Mouse (Mus musculus) retina, postnatal 1 day (tissue): ENCODE data around the gene 1810065E05Rik.

Experiments used
- DNase-seq: peaks from one replicate; pipeline ENCODE4 v3.0.0-alpha.2; 2012

The 1810065E05Rik gene

DNA sequence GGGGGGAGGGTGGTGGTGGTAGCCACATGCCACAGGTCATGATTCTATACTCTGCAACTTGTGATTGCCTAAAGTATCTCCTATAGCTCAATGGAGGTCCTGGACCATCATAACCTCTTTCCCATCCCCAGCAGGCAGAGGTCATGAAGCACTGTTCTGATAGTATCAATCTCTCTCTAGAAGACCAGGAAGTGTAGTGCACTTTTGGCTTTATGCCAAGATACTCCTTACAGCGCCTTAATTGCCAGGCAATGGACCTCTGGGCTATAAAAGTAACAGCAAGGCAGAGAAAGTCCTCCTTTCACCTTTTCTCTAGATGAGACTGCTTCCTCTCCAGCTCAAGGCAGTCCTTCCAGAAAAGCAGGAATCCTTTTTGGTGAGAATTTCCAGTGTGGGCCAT is at the start of gene 1810065E05Rik:
1810065E05Rik (plus strand) TSS at position 297 of the 400 bp plus-strand sequence.
- no peak for DNase-seq

DNA sequence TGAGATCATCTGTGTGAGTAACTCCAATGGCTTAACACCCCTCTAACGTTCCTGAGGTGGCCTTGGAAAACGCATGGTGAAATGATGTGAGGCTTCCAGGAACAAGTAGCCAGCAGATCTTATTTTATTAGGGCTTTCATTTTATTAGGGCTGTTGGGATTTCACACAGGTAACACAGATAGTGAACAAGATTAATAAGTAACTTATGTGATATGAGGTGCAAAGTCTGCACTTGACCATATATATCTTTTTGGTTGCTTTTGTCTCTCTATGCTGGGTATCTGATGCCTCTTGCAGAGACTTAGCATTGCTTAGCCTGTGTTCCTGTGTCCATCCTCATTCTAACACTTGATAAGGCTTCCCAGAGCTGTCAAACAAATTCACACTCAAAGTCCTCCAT is 43.6 kb upstream of the 1810065E05Rik start:
- DNase-seq: no peak

DNA sequence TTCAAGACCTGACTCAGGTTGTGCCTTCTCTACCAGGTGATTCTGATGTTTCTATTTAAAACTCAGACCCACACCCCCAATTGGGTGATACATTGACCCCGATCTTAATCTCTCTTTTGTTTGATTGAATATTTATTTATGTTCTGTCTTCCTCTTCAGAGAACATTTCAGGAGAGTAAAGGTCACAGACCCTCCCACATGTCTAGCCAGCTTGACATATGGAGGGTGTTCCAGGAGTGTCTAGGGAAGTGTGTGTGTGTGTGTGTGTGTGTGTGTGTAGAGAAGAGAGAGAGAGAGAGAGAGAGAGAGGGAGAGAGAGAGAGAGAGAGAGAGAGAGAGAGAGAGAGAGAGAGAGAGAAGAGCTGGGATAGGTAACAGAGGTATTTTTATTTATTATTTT is 43.2 kb upstream of the 1810065E05Rik start:
- no peak for DNase-seq

DNA sequence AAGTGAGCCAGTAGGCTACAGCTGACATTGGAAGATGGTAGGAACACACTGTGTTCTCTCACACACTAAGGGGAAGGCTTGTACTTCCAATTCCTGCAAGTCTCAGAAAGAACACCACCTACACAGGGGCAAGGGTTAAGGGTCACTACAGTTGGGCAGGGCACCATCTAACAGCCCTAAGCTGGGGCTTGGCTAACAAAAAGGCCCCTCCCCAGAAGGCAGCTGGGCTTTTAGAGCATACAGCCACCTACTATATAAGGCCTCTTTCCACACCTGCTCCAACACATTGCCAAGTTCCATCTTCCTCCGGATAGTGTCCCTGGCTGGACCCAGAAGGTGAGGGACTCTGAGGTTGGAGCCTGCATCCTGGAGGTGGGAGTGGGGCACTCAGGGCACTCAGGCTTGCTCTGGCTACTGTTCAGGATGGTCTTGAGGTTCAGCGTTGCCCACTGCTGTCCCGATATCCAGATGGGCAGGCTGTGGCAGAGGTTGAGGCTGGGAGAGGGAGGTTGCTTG is 42.1 kb upstream of the 1810065E05Rik start, which contains the start of gene Lypd8:
Lypd8 (plus strand) TSS at position 281 of the 516 bp plus-strand sequence.
- no peak for DNase-seq

DNA sequence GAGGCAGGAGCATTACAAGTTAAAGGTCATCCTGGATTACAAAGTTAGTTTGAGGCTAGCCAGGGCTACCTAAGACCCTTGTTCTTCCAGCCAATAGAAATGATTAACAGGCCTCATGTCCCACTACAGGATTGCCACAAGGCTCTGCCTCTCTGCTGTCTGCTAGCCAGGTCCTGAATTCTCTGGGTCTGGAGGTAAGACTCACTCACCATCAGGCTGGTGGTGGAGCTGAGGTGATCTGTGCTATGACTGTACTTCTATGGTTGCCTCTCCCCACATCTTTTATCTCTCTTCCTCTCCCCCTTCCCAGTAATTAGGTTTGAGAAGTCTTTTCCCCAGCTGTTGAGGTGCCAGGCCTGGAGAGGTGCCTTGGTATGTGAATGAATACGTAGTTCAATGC is 41.4 kb upstream of the 1810065E05Rik start:
- DNase-seq: no peak

DNA sequence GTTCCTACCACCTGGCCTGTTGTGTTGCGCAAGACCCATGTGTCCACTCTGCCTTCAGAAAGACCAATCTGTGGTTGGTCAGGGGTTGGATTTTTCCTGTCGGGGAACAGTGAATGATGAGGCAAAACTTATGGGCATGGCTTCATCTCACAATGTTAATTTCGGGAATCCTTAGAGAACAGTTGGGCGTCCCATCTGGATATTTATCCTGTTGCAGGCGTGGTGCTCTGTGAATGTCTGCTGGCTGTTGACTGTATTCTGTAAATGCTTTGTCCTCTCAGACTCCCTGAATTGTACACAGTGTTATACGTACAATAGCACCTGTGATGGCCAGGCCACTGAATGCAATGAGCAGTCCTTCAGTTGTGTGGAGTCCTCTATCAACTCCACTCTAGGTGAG is 38.4 kb upstream of the 1810065E05Rik start:
- DNase-seq: no peak

DNA sequence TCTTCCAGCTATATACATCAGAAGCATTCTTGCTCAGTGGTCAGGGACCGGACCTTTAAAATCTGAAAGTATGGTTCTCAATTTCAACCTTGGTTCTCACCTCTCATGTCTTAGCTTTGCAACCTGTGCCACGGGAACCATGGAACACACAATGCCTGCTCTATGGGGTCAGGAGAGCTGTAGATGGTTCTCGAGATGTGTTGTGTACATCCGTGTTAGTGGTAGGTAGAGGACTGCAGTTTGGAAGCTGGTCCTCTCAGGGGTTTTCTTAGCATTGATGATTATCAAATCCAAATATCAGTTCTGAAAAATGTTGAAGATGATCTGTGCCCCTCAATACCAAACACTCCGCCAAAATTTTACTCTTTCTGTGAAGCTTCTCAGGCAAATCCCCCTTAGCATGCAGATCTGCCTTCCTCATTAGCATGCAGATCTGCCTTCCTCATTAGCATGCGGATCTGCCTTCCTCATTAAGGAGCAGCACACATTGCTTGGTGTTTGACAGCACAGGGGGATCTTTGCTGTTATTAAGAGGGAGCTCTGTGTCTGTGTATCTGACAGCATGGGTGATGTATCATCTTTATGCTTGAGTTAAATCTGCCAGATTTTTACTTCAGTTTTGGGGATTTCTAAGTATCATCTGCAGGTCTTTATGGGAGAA is 20.8 kb upstream of the 1810065E05Rik start:
- DNase-seq: peak; percentile 71

DNA sequence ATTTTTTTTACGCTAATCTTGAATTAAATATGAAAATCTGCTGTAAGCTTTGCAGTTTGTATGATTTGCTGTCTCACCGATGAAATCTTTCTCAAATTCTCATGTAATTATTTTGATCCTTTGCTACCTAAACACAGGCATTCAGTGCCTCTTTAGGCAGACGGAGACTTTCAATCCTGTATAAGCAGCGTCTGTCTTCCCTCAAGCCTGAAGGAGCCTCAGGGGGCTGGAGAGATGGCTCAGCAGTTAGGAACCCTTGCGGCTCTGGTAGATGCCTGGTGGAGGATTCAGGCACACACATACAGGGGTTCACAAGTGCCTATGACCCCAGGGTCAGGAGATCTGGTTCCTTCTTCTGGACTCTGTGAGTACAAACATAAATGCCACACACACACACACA is 20.3 kb upstream of the 1810065E05Rik start:
- peak; percentile 23 for DNase-seq

DNA sequence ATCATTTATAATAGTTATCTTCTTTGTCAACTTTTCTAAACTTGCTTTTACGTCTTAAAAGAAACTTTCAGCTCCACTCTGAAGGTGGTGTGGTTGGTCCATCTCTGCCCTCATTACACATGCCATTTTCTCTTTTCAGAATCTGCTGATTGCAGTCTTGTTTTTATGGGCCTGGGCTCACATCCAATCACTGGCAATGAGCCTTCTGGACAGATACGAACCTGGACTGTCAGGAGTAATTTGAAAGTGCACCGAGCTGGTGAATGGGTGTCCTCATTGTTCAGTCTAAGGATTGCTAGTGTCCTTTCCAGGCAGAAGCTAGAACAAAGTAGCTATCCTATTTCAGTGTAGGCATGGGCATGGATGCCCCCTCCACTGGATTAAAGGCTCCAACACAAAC is 12.8 kb upstream of the 1810065E05Rik start:
- no peak for DNase-seq

DNA sequence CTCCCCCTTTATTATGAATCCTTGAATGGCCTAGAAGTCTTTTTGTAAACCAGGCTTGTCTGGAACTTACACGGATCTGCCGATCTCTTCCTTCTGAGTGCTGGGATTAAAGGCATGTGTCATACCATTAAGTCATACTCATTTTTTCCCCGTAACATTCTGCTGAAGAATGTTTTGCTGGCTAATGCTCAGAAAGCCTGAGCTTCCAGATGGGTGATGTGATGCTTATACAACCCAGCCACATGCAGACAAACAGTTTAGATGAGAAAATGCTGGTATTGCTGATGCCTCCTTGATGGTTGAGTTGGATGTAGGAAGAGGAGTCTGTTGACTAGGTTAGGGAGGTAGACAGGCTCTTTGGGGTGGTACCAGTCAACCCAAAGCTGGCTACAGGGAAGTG is 2.6 kb upstream of the 1810065E05Rik start:
- no peak for DNase-seq

DNA sequence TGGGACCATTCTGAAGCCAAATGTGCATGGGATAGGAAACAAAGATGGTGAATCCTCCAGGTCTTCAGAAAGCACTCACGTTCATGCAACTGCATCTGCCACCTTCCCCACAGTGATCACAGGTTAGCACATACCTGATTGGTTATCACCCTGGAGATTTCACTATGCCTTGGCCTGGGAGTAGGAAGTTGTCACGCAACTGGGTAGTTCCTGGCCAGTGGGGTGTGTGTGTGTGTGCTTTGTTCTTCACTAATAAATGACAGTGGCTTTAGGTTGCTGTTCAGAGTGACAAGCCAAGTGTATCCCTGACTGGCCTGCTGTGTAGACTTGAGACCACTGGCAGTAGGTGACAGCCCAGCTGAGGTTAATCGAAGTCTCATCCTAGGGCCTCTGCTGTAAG is 11.3 kb downstream of the 1810065E05Rik start, which contains the start of gene Gm12253:
Gm12253 (plus strand) TSS at position 301 of the 400 bp plus-strand sequence.
- DNase-seq: no peak

DNA sequence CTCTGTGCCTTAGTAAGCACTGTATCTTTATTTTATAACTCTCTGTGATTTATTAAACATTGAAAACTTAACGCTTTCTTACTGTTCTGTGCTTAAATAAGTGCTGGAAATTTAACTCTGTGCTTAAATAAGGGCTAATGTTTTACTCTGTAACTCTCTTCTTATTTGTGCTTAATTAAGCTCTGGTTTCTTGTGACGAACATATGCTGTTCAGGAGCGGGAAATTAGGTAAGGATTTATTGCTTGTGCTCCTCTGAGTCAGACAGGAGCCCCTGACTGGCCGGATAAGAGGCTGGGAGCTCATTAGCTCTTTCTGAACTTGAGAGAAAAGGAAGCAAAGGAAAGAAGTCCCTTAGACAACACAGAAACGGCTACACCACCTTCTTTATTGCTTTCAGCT is 17.0 kb downstream of the 1810065E05Rik start:
- DNase-seq: no peak

DNA sequence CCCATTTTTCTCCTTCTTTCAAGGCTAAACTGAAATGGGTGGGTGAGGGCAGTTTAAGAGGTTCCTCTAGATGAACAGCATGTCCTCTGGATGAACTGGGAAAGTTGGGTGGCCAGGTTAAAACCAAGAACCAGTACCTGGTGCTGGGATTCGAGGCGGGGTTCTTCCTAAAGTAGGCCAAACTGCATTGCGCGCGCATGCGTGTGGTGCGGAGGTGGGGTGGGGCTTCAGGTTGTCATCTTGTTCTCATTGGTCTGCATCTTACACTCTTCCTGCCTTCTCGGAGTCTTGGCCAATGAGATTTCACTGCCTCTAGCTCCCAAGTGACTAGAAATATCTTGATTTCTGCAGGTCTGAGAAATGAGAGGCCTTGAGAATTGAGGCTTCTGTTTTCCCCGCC is 31.8 kb downstream of the 1810065E05Rik start, which contains the start of gene Lypd9:
Lypd9 (minus strand) TSS at position 165 of the 400 bp plus-strand sequence.
- no peak for DNase-seq

DNA sequence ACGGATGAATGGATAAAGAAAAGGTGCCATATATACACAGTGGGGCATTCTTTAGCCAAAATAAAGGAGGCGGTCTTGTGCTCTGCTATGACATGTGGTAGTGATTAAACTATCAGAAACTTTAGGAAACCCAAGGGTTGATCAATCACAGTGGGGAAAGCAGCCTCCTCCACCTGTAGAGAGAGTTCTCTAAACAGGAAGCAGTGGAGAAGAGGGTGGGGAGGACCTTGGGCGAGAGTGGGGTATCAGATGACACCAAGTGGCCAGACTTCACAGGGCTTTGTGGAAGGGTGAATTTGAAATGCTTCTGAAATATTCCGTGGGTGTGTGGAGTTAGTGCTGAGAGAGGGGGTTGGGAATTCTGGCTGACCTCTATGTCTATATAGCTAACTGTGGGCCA is 32.7 kb downstream of the 1810065E05Rik start:
- DNase-seq: no peak

DNA sequence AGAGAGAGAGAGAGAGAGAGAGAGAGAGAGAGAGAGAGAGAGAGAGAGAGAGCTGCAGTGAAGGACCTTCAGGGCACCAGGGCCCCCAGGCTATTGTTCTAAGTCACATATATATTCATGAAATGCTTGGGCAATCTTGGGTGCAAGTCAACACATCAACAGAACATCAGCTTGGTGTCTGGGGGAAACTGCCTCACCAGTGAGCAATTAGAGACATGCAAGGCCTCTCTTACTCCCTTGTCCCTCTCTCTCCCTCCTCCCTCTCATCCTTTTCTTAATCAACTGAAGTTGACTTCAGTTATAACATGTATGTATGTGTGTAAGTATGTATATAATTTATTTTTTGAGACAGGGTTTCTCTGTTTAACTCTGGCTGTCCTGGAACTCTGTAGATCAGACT is 41.3 kb downstream of the 1810065E05Rik start, which contains the start of gene Olfr30:
Olfr30 (minus strand) TSS at position 101 of the 400 bp plus-strand sequence.
- no peak for DNase-seq
